Mouse (Mus musculus): Measurements from ENCODE around the gene Cstad.

- TF ChIP-seq CTCF (IDR thresholded peaks at IDR 0.05; ENCODE audit: control insufficient read depth, insufficient read depth, low read length) (no peak), POLR2A (IDR thresholded peaks at IDR 0.05; ENCODE audit: borderline replicate concordance, control insufficient read depth, low read depth, low read length) (no peak)
Measured at GRCm38 (mm10) chr2:30636266-30636671, 41.4 kb downstream of the Cstad start.

All from bone marrow, adult 2 months (tissue).